Mouse (Mus musculus) intestine, embryonic 16.5 days (tissue): ENCODE results near the gene Zic5. TPM values are rescaled to one million over a fixed set of nuclear protein-coding genes. Genes with fewer than 3 reads are reported as not detected.

Experiments used
- ATAC-seq: fragments of 200-750 bp; cut with Nextera tagmentation; 2 replicates; pipeline ENCODE4 v1.8.0; 2017; ENCODE audit warnings: moderate TSS enrichment, moderate library complexity
- H3K27ac ChIP-seq: fragments of 300-500 bp; sonication (generic); 2 replicates; pipeline ENCODE4 v1.5.1; 2014; ENCODE audit warnings: mild to moderate bottlenecking, low read length
- H3K27me3 ChIP-seq: fragments of 300-500 bp; sonication (generic); replicated peaks from 2 replicates; pipeline ENCODE4 v1.6.1; 2014; ENCODE audit warnings: low read length, control low read depth, mixed read lengths; ENCODE audit not compliant: control insufficient read depth, insufficient read depth
- H3K36me3 ChIP-seq: fragments of 300-500 bp; sonication (generic); 2 replicates; pipeline ENCODE4 v1.6.1; 2014; ENCODE audit warnings: low read length, control low read depth; ENCODE audit not compliant: control insufficient read depth, insufficient read depth
- H3K4me1 ChIP-seq: fragments of 300-500 bp; sonication (generic); 2 replicates; pipeline ENCODE4 v1.6.1; 2014; ENCODE audit warnings: low read length, control low read depth, mixed read lengths; ENCODE audit not compliant: control insufficient read depth, insufficient read depth
- H3K4me2 ChIP-seq: fragments of 300-500 bp; sonication (generic); 2 replicates; pipeline ENCODE4 v1.6.1; 2014; ENCODE audit warnings: low read depth, low read length, control low read depth
- H3K4me3 ChIP-seq: fragments of 300-500 bp; sonication (generic); 2 replicates; pipeline ENCODE4 v1.5.1; 2014; ENCODE audit warnings: mild to moderate bottlenecking, low read length
- H3K9ac ChIP-seq: fragments of 300-500 bp; sonication (generic); 2 replicates; pipeline ENCODE4 v1.6.1; 2014; ENCODE audit warnings: low read depth, low read length
- H3K9me3 ChIP-seq: fragments of 300-500 bp; sonication (generic); 2 replicates; pipeline ENCODE4 v1.6.1; 2016; ENCODE audit warnings: low read length, control low read depth; ENCODE audit not compliant: control insufficient read depth
- WGBS: fragments of 180-500 bp; shearing (Covaris S2); extraction: QIAGEN DNeasy Blood & Tissue Kit; methylation state at CpG from one replicate; pipeline ENCODE4 v1.1.7; 2014; 5-methylcytosine and 5-hydroxymethylcytosine counted together
- polyA plus RNA-seq: library from polyadenylated mRNA; unstranded; fragments of >200 nt; fragmentation: Nextera tagmentation; extraction: Ambion mirVana; gene quantifications from 2 replicates; pipeline ENCODE4 v1.2.1, GENCODE M21; 2015

Zic5 gene
- polyA plus RNA-seq, 1 experiment from 2014 or later, result not detected

DNA sequence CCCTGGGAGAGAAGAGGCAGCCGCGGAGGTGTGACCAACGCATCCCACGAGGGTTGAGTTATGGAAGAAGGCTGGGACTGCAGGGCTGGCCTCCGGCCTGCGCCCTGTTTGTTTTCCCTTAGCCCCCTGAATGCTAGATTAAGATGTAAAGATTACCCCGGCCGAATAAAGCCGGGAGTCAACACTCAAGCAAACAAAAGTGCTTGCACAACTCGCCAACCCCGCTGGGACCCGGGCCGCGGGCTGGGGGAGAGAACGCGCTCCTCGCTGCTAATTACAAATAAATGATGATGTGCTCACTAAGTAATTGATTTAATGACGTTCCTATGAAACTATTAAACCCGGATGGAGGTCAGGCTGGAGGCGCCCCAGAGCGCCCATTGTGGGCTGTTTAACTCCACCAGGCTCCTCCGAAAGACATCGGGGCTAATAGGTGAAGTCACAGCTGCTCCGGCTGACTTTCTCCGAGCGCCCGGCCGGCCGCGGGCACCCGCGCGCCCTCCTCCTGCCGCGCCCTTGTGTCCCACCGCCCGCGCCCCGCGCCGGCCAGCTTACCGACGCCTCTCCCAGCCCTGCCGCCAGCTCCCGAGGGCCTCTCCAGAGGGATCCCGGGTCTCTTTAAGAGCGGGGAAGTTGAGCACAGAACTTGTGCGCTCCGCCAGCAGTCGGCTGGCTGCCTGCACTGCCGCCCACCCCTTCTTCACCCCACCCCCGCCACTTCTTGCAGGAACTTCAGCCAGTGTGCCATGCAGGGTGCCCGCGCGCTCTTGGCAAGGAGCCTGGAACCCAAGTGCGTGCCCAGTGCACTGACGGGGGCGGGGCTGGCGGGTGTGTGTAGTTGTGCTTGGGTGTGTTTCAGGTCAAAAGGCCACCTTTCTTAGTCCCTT, 14.7 kb downstream of the Zic5 start, which contains the start of gene Gm5089:
Gm5089 (minus strand) TSS at position 620 of the 887 bp plus-strand sequence.
- 1% methylated on average over 59 of the region's 59 CpGs for WGBS
- Histone ChIP-seq H3K9me3 (no peaks in the 10 kb centered on the region), H3K36me3 (no peaks in the 10 kb centered on the region), H3K4me2 (peak within 1 kb of the TSS; percentile 38), H3K27me3 (peaks cover 69% of the 10 kb centered on the region), H3K4me1 (peaks cover 5% of the 10 kb centered on the region; the same call in 1 of the 2 replicates), H3K27ac (no peak within 1 kb of the TSS), H3K4me3 (peak within 1 kb of the TSS; percentile 37), H3K9ac (no peak within 1 kb of the TSS)
- no peak; the same call in 1 of the 2 replicates for ATAC-seq

DNA sequence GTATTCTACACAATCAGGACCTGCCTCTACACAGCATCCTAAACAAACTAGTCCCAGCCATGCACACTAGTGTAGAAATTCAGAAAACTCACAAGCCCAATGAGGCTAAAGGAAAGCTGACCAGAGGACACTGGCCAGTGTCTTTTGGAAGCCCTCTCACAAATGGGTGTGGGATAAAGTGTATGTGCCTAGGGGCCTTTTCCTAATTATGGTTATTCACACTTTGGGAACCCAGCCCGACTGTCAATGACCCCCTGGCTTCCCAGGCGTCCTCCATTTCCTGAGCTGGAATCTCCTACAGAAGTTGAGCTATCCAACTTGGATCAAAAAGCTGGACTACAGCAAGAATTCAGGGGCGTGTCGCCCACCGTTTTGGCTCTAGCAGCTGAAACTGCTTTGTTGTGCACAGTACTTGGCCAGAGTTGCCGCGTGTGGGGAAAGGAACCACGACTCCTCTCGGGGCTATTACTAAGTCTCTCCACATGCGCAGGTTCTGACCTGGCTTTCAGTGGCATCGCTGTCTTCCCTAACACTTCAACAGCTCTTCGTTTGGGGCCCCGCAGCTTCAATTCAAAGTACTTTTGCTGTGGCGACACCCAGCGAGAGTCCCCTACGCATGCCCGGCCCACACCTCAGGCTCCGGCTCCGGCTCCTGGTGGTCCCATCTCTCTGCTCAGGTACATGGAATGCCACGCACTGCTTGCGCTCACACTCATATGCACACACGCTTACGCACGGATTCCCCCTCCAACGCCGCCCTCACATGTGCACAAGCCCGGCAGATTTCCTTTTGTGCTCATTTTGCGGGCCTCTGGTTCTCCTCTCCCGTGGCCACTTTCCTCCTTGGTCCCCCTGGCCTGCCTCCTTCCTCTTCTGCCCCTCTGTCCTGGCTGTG, 15.6 kb downstream of the Zic5 start:
- Histone ChIP-seq H3K36me3 (no peaks in the 10 kb centered on the region), H3K9ac (no peak overlapping the region), H3K4me3 (no peak overlapping the region), H3K27me3 (peaks cover 63% of the 10 kb centered on the region), H3K4me2 (0 out of 2 replicates have a peak overlapping the region, but pooled peaks have one; percentile 38), H3K9me3 (no peaks in the 10 kb centered on the region), H3K27ac (no peak overlapping the region), H3K4me1 (peaks cover 5% of the 10 kb centered on the region; the same call in 1 of the 2 replicates)
- 5% methylated on average over 29 of the region's 29 CpGs for WGBS
- no peak for ATAC-seq

- no peak overlapping the region for H3K4me3 ChIP-seq
- no peak for ATAC-seq
- H3K36me3 ChIP-seq, result no peaks in the 10 kb centered on the region
- H3K27me3 ChIP-seq, result no peaks in the 10 kb centered on the region
- H3K4me2 ChIP-seq, result no peak overlapping the region
- WGBS, result 71% methylated on average over 10 of the region's 10 CpGs
- no peaks in the 10 kb centered on the region for H3K4me1 ChIP-seq
- no peak overlapping the region for H3K27ac ChIP-seq
- no peak overlapping the region for H3K9ac ChIP-seq
- H3K9me3 ChIP-seq, result no peaks in the 10 kb centered on the region
Measured at GRCm38 (mm10) chr14:122436850-122437249, 28.6 kb downstream of the Zic5 start.

- no peak for ATAC-seq
- Histone ChIP-seq H3K27me3 (no peaks in the 10 kb centered on the region), H3K27ac (no peak overlapping the region), H3K9ac (no peak overlapping the region), H3K4me2 (no peak overlapping the region), H3K9me3 (no peaks in the 10 kb centered on the region), H3K4me1 (no peaks in the 10 kb centered on the region), H3K36me3 (no peaks in the 10 kb centered on the region), H3K4me3 (no peak overlapping the region)
- 91% methylated on average over 10 of the region's 10 CpGs for WGBS
Measured at GRCm38 (mm10) chr14:122434039-122434438, 31.4 kb downstream of the Zic5 start.

DNA sequence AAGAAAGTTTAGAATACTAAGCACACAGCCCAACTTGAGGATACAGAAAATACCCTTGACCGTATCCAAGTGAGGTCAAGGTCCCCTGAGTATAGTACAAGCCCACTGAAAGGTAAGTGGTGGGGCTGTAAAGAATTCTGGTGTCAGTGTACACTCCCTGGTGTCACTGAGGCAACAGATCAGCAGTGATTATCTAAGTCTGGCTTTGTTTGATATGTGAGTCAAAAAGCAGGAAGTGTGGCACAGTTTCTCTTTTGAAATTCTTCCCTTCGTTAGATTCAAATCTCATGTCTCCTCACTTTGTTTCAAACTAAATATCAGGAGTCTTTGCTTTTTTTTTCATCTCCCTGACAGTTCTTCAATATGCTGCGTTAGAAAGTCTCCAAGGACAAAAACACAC, 32.9 kb downstream of the Zic5 start:
- Histone ChIP-seq H3K9ac (no peak overlapping the region), H3K4me3 (no peak overlapping the region), H3K4me1 (no peaks in the 10 kb centered on the region), H3K4me2 (no peak overlapping the region), H3K36me3 (no peaks in the 10 kb centered on the region), H3K9me3 (no peaks in the 10 kb centered on the region), H3K27ac (no peak overlapping the region), H3K27me3 (no peaks in the 10 kb centered on the region)
- ATAC-seq, result no peak
- WGBS, result 60% methylated on average over 3 of the region's 3 CpGs

DNA sequence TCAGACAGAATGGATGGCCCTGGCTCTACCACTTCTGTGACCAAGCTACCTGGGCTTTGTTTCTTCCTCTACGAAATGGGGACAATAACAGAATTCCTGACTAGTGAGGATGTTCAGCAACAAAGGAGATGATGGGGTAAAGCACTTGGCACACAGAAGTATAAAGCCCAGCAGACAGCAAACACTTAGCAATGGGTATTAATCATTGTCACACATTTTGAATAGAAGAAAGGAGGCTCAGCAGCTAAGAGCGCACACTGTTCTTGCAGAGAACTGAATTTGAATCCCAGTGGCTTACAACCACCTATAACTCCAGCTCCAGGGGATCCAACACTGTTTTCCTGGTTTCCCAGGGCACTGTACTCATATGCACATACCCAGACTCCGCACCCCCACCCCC, 37.8 kb downstream of the Zic5 start:
- H3K9ac ChIP-seq, result no peak overlapping the region
- WGBS, result 77% methylated on average over 3 of the region's 3 CpGs
- no peak overlapping the region for H3K27ac ChIP-seq
- H3K4me1 ChIP-seq, result no peaks in the 10 kb centered on the region
- H3K27me3 ChIP-seq, result no peaks in the 10 kb centered on the region
- H3K4me3 ChIP-seq, result no peak overlapping the region
- ATAC-seq, result no peak
- no peaks in the 10 kb centered on the region for H3K36me3 ChIP-seq
- H3K4me2 ChIP-seq, result no peak overlapping the region
- no peaks in the 10 kb centered on the region for H3K9me3 ChIP-seq

DNA sequence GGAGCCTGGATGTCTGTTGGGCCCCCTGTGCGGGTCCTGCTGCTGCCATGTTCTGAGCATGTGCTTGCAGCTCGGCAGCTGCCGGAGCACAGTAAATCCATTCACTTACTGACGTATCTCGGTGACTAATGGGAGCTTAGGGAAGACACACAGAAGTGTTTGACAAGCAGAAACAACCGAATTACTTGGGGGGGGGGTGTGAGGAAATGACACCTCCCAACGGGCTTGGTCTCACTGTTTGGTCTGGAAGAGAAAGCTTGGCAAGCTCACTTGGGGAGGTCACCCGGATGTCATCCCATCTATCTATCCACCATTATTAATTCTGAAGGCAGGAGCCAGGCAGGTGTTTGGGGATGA, 38.3 kb downstream of the Zic5 start:
- no peak overlapping the region for H3K27ac ChIP-seq
- H3K36me3 ChIP-seq, result no peaks in the 10 kb centered on the region
- ATAC-seq, result no peak
- no peaks in the 10 kb centered on the region for H3K27me3 ChIP-seq
- H3K4me3 ChIP-seq, result no peak overlapping the region
- no peak overlapping the region for H3K4me2 ChIP-seq
- H3K9ac ChIP-seq, result no peak overlapping the region
- WGBS, result 40% methylated on average over 8 of the region's 8 CpGs
- H3K9me3 ChIP-seq, result no peaks in the 10 kb centered on the region
- no peaks in the 10 kb centered on the region for H3K4me1 ChIP-seq

GRCm38 (mm10) chr14:122426529-122427203, 38.8 kb downstream of the Zic5 start:
- no peaks in the 10 kb centered on the region for H3K9me3 ChIP-seq
- H3K4me1 ChIP-seq, result no peaks in the 10 kb centered on the region
- no peaks in the 10 kb centered on the region for H3K36me3 ChIP-seq
- no peaks in the 10 kb centered on the region for H3K27me3 ChIP-seq
- no peak overlapping the region for H3K9ac ChIP-seq
- 35% methylated on average over 10 of the region's 10 CpGs for WGBS
- ATAC-seq, result no peak
- H3K4me3 ChIP-seq, result no peak overlapping the region
- H3K27ac ChIP-seq, result no peak overlapping the region
- no peak overlapping the region for H3K4me2 ChIP-seq

- no peak overlapping the region for H3K27ac ChIP-seq
- H3K27me3 ChIP-seq, result no peaks in the 10 kb centered on the region
- no peaks in the 10 kb centered on the region for H3K36me3 ChIP-seq
- no peaks in the 10 kb centered on the region for H3K4me1 ChIP-seq
- H3K9ac ChIP-seq, result no peak overlapping the region
- ATAC-seq, result no peak
- no peak overlapping the region for H3K4me2 ChIP-seq
- WGBS, result 87% methylated on average over 3 of the region's 3 CpGs
- no peak overlapping the region for H3K4me3 ChIP-seq
- H3K9me3 ChIP-seq, result no peaks in the 10 kb centered on the region
Measured at GRCm38 (mm10) chr14:122424441-122424840, 41.0 kb downstream of the Zic5 start.
